Mouse (Mus musculus): ENCODE data around the gene Inafm1. TPM values are rescaled to one million over a fixed set of nuclear protein-coding genes. Genes with fewer than 3 reads are reported as not detected.
A peak's percentile ranks its signal among the peaks of the same experiment; 100 is the strongest.
"Not testable (repeated sequence)": the region's sequence is repeated elsewhere in the genome, so short reads cannot be mapped to it uniquely, and the experiment has no call there.

Inafm1 gene
- polyA plus RNA-seq, 1 experiment from 2014 or later, result 8.8 TPM

DNA sequence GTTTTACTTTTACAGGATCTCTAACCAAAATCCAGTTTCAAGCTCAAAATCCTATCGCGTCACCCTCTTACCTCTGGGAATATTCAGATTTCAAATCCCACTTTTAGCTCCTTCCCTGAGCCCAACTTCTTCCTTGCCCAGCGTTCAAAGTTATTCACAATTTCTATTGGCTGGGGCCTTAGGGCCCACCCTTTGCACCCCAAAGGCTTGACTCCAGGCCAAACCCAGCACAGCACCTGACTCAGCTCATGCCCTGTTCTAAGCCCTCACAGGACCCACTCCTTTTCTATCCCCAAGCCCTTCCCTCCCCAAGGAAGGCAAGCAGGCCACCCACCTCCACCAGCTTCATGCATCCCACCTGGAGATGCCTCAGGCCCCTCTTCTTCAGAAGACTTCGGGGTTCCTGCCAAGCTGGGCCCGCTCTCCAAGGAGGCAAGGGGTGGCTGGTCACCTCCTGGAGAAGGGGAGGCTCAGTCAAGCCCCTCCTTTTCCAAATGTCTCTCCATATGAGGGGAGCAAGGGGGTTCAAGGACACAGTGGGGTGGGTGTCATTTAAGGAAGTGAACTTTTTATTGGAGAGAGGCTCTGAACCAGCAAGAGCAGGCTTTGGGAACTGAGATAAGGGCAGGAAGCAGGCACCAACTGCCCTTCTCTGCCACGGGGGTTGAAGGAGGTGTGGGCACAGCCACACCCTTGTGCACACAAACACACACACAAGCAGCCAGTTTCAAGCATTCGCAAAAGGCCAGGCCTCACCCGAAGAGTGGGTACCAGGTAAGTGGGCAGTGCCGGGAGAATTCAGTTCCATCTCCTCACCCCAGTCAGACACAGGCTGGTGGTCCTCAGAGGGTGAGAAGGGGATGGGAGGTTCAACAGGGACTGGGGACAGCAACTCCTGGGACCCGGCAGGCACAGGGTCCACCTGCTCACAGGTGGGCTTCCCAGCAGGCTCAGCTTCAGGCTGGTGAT, 1.8 kb upstream of the Inafm1 start:
- Histone ChIP-seq H3K4me2 (peak overlapping the region; percentile 99), H3K4me1 (peaks cover 58% of the 10 kb centered on the region), H3K4me3 (peak overlapping the region; percentile 82), H3K9me3 (replicated peaks) (no peaks in the 10 kb centered on the region), H3K27ac (peak overlapping the region; percentile 98), H3K27me3 (replicated peaks) (no peaks in the 10 kb centered on the region), H3K9ac (peak overlapping the region; percentile 88), H3K36me3 (peaks cover 58% of the 10 kb centered on the region)
- WGBS (ENCODE audit: insufficient replicate concordance), result 54% methylated on average over 10 of the region's 10 CpGs
- 0 out of 2 replicates have a peak, but pooled peaks have one; percentile 7 for ATAC-seq

DNA sequence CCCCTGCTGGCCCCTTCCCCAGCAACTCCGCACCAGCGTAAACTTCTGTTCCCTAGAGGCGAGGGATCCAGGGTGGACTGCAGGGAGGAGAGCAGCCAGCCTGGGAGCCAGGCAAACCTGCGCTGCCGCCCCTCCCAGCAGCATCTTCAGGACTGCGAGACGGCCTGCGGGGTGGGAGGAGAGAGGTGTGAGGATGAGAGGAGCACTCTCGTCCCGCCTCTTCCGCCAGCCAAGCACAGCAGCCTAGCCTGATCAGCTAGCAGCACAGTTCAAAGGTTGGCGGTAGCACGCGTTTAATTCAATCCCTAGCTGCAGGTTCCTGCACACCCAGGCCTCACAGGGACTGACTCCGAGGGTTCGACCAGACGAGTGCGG, 336 bp upstream of the Inafm1 start:
- WGBS (ENCODE audit: insufficient replicate concordance), result under 1% methylated on average over 18 of the region's 18 CpGs
- Histone ChIP-seq H3K36me3 (peaks cover 46% of the 10 kb centered on the region), H3K4me3 (peak overlapping the region; percentile 82), H3K27me3 (replicated peaks) (no peaks in the 10 kb centered on the region), H3K4me1 (peaks cover 60% of the 10 kb centered on the region), H3K9ac (peak overlapping the region; percentile 88), H3K9me3 (replicated peaks) (no peaks in the 10 kb centered on the region), H3K27ac (peak overlapping the region; percentile 98), H3K4me2 (peak overlapping the region; percentile 99)
- peak; percentile 85 for ATAC-seq

DNA sequence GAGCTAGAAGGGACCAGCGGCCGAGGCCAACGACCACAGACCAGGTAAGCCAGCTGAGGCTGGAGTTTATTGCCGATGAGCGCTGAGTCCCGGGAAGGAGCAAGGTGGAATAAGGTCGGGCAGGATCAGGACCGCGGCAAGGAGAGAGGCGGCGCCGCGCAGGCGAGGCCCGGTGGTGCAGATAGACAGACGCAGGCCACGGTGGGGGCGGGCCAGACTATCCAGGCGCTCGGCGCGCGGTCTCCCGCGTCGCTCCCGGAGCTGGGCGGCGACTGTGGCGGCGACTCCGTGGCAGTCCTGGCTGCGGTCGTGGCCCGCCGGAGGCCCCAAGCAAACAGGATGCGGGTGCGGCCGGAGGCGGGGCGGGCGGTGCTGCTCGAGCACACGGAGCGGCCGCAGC, 736 bp downstream of the Inafm1 start:
- Histone ChIP-seq H3K27ac (peak overlapping the region; percentile 98), H3K9me3 (replicated peaks) (no peaks in the 10 kb centered on the region), H3K4me1 (peaks cover 60% of the 10 kb centered on the region), H3K4me3 (peak overlapping the region; percentile 82), H3K9ac (peak overlapping the region; percentile 88), H3K27me3 (replicated peaks) (no peaks in the 10 kb centered on the region), H3K4me2 (peak overlapping the region; percentile 99), H3K36me3 (peaks cover 35% of the 10 kb centered on the region)
- ATAC-seq, result peak; percentile 77
- WGBS (ENCODE audit: insufficient replicate concordance), result under 1% methylated on average over 46 of the region's 46 CpGs

DNA sequence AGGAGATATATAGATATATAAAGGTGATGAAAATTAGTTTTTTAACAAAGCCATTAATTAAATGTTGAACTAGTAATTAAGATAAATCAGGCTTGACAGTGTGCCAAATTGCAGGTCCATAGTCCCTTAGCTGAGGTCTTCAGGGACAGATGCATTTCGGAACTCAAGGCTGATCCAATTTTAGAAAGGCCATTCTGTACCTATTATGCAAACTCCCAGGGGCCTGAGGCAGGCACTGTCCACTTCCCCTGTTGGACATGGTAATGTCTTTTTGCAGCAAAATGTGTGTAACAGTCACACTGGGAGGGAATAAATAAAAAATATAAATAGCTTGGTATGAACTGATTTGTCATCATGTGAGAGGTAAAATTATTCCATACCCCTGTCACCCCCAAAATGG, 2.3 kb downstream of the Inafm1 start:
- H3K27me3 ChIP-seq (replicated peaks), result no peaks in the 10 kb centered on the region
- no peak overlapping the region for H3K27ac ChIP-seq
- ATAC-seq, result no peak
- H3K9ac ChIP-seq, result peak overlapping the region; percentile 88; the same call in 1 of the 2 replicates
- peaks cover 19% of the 10 kb centered on the region for H3K36me3 ChIP-seq
- no peak overlapping the region for H3K4me2 ChIP-seq
- peaks cover 48% of the 10 kb centered on the region for H3K4me1 ChIP-seq
- H3K9me3 ChIP-seq (replicated peaks), result no peaks in the 10 kb centered on the region
- 82% methylated on average over 1 of the region's 1 CpGs for whole genome bisulfite sequencing (ENCODE audit: insufficient replicate concordance)
- H3K4me3 ChIP-seq, result no peak overlapping the region

- not testable (repeated sequence) for H3K4me2 ChIP-seq; H3K9ac ChIP-seq; H3K27me3 ChIP-seq (replicated peaks); H3K9me3 ChIP-seq (replicated peaks); H3K4me3 ChIP-seq; H3K27ac ChIP-seq; H3K36me3 ChIP-seq; ATAC-seq
- WGBS (ENCODE audit: insufficient replicate concordance), result 73% methylated on average over 7 of the region's 7 CpGs
- peaks cover 12% of the 10 kb centered on the region for H3K4me1 ChIP-seq
Measured at GRCm38 (mm10) chr7:16266593-16266992, 6.8 kb downstream of the Inafm1 start.

DNA sequence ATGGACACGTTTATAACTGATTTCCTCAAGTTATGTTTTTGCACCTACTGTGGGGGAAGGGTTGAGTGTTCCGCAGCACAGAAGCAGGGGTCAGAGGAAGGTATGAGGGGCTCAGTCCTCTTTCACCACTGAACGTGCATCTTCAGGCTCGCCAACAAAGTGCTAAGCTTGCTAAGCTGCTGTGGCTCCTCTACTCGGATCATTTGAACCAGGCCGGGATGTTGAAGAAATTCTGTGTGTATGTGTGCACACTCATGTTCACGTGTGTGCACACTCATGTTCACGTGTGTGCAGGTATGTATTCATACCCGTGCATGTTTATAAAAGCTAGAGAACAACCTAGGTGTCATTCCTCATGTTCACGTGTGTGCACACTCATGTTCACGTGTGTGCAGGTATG, 7.6 kb downstream of the Inafm1 start:
- no peak overlapping the region for H3K27ac ChIP-seq
- no peaks in the 10 kb centered on the region for H3K9me3 ChIP-seq (replicated peaks)
- no peak overlapping the region for H3K4me3 ChIP-seq
- H3K4me2 ChIP-seq, result no peak overlapping the region
- 0 out of 2 replicates have a peak, but pooled peaks cover 8% of the 10 kb centered on the region for H3K4me1 ChIP-seq
- no peak overlapping the region for H3K9ac ChIP-seq
- WGBS (ENCODE audit: insufficient replicate concordance), result 77% methylated on average over 11 of the region's 11 CpGs
- H3K27me3 ChIP-seq (replicated peaks), result no peaks in the 10 kb centered on the region
- no peak for ATAC-seq
- H3K36me3 ChIP-seq, result no peaks in the 10 kb centered on the region

DNA sequence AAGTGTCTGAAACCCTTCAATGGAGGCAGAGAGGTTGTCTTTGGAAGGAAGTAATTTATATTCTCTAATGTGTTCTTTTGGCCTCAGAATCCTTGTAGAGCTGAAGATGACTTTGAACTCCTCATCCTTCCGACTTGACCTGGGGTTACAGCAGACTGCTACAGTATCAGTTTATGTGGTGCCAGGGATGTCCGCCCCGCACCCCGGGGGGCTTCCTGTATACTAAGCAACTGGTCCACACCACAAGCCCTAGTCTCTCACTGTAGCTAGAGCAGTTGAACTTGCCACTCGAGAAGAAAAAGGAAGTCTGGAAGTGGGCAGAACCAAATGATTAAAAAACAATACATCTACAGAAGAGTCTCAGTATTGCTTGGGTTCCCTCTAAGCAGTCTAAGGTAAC, 9.6 kb downstream of the Inafm1 start:
- H3K36me3 ChIP-seq, result no peaks in the 10 kb centered on the region
- H3K9me3 ChIP-seq (replicated peaks), result no peaks in the 10 kb centered on the region
- 0 out of 2 replicates have a peak, but pooled peaks cover 5% of the 10 kb centered on the region for H3K27me3 ChIP-seq (replicated peaks)
- ATAC-seq, result no peak
- H3K9ac ChIP-seq, result no peak overlapping the region
- H3K4me3 ChIP-seq, result no peak overlapping the region
- H3K4me1 ChIP-seq, result 0 out of 2 replicates have a peak, but pooled peaks cover 4% of the 10 kb centered on the region
- no peak overlapping the region for H3K4me2 ChIP-seq
- WGBS (ENCODE audit: insufficient replicate concordance), result 54% methylated on average over 5 of the region's 5 CpGs
- no peak overlapping the region for H3K27ac ChIP-seq

DNA sequence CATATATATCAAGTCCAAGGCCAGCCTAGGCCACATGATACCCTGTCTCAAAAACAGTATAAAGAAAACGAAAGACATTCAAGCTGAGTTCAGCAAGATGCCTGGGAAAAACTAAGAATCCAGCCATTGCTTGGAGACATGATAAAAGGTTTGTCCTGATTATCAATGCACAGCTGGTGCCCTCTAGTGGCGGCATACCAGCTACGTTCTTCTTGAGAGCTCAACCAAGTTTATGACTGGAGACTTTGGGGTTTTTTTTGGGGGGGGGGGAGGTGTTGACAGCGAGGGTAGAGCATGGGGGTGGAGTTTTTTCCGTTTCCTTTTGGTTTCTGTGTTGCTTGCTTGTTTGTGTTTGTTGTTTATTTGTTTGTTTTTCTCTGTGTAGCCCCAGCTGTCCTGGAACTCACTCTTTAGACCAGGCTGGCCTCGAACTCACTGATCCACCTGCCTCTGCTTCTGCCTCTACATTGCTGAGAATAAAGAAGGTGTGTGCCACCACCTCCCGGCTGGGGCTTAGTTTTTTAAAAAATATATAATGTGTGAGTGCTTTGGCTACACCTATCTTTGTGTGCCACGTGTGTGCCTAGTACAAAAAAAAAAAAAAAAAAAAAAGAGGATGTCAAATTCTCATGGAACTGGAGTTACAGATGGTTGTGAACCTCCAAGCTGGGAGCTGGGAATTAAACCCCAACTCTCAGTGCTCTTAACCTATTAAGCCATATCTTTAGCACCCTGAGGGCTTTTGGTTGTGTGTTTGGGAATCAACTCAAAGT, 10.2 kb downstream of the Inafm1 start:
- H3K4me2 ChIP-seq, result no peak overlapping the region
- no peak for ATAC-seq
- H3K36me3 ChIP-seq, result no peaks in the 10 kb centered on the region
- 0 out of 2 replicates have a peak, but pooled peaks cover 4% of the 10 kb centered on the region for H3K4me1 ChIP-seq
- WGBS (ENCODE audit: insufficient replicate concordance), result 23% methylated on average over 8 of the region's 8 CpGs
- no peak overlapping the region for H3K9ac ChIP-seq
- H3K27ac ChIP-seq, result no peak overlapping the region
- H3K4me3 ChIP-seq, result no peak overlapping the region
- H3K27me3 ChIP-seq (replicated peaks), result 0 out of 2 replicates have a peak, but pooled peaks cover 7% of the 10 kb centered on the region
- no peaks in the 10 kb centered on the region for H3K9me3 ChIP-seq (replicated peaks)

- H3K9ac ChIP-seq, result no peak overlapping the region
- no peak overlapping the region for H3K4me2 ChIP-seq
- ATAC-seq, result 0 out of 2 replicates have a peak, but pooled peaks have one; percentile 33
- WGBS (ENCODE audit: insufficient replicate concordance), result 14% methylated on average over 1 of the region's 1 CpGs
- H3K27ac ChIP-seq, result no peak overlapping the region
- no peak overlapping the region for H3K4me3 ChIP-seq
- 0 out of 2 replicates have a peak, but pooled peaks cover 7% of the 10 kb centered on the region for H3K27me3 ChIP-seq (replicated peaks)
- no peaks in the 10 kb centered on the region for H3K36me3 ChIP-seq
- H3K4me1 ChIP-seq, result 0 out of 2 replicates have a peak, but pooled peaks cover 4% of the 10 kb centered on the region
- H3K9me3 ChIP-seq (replicated peaks), result no peaks in the 10 kb centered on the region
Measured at GRCm38 (mm10) chr7:16261097-16261496, 12.3 kb downstream of the Inafm1 start.

- Histone ChIP-seq H3K27me3 (replicated peaks) (0 out of 2 replicates have a peak, but pooled peaks cover 7% of the 10 kb centered on the region), H3K9ac (no peak within 1 kb of the TSS), H3K4me2 (no peak within 1 kb of the TSS), H3K9me3 (replicated peaks) (no peaks in the 10 kb centered on the region), H3K4me1 (peaks cover 9% of the 10 kb centered on the region; the same call in 1 of the 2 replicates), H3K4me3 (no peak within 1 kb of the TSS), H3K27ac (no peak within 1 kb of the TSS), H3K36me3 (no peaks in the 10 kb centered on the region)
- WGBS (ENCODE audit: insufficient replicate concordance), result 34% methylated on average over 5 of the region's 5 CpGs
- no peak for ATAC-seq
Measured at GRCm38 (mm10) chr7:16259110-16259590, 14.3 kb downstream of the Inafm1 start, which contains the start of gene C5ar1. C5ar1 (minus strand) TSS chr7:16259540.

DNA sequence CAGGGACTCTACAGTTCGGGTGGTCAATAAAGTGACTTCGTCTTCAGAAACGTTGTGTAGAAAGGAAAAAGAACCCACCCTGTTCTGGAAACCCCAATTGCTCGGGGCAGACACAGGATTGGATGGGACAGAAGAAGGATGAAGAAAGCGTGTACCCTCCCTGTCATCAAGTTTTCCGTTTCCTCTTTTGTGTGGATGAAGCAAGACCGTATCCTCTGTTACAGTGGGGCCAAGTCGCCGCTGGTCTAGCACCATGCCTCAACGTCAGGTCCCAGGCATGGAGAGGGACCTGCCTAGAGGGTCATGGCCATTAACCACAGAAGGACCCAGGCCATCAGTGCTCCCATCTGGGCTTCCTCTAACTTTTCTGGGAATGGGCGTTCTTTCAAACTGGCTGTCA, 15.6 kb downstream of the Inafm1 start:
- no peak overlapping the region for H3K9ac ChIP-seq
- no peak overlapping the region for H3K4me3 ChIP-seq
- WGBS (ENCODE audit: insufficient replicate concordance), result 51% methylated on average over 11 of the region's 11 CpGs
- H3K4me2 ChIP-seq, result no peak overlapping the region
- no peaks in the 10 kb centered on the region for H3K36me3 ChIP-seq
- H3K27ac ChIP-seq, result no peak overlapping the region
- H3K27me3 ChIP-seq (replicated peaks), result 0 out of 2 replicates have a peak, but pooled peaks cover 7% of the 10 kb centered on the region
- ATAC-seq, result no peak
- H3K9me3 ChIP-seq (replicated peaks), result no peaks in the 10 kb centered on the region
- H3K4me1 ChIP-seq, result peaks cover 12% of the 10 kb centered on the region; the same call in 1 of the 2 replicates

Data from liver, embryonic 12.5 days (tissue).